Mouse (Mus musculus) stomach, embryonic 14.5 days (tissue): Measurements from ENCODE around the gene Bcl2l1. TPM values are rescaled to one million over a fixed set of nuclear protein-coding genes. Genes with fewer than 3 reads are reported as not detected.

ENCODE experiments used
- microRNA-seq: library from miRNA; unstranded; fragments of <30 nt; microRNA quantifications from one replicate; pipeline ENCODE4, GENCODE M21; 2016
- polyA plus RNA-seq: library from polyadenylated mRNA; unstranded; fragments of >200 nt; fragmentation: Nextera tagmentation; extraction: Ambion mirVana; gene quantifications from 2 replicates; pipeline ENCODE4 v1.2.1, GENCODE M21; 2014

Gene Bcl2l1
- polyA plus RNA-seq, 1 experiment from 2014 or later: 79.4 TPM

Small RNA genes lying within 50 kb of the gene (microRNA-seq; reads per million reads assigned to microRNA genes)
- not detected for gene Gm23802
- gene Mir5622: 1.0 reads per million

Other genes starting within 250 kb of the Bcl2l1 start
- not detected in 2 replicates for gene Defb45, start 232.3 kb downstream of the Bcl2l1 start, polyA plus RNA-seq
- not detected in 2 replicates for gene Defb36, start 227.4 kb downstream of the Bcl2l1 start, polyA plus RNA-seq
- gene Defb25, start 208.7 kb downstream of the Bcl2l1 start, polyA plus RNA-seq: 3.9 TPM in 1 of 2 replicates, not detected in the other
- 21.9 and 22.3 TPM in 2 replicates for gene Rem1, start 204.8 kb downstream of the Bcl2l1 start, polyA plus RNA-seq
- 120 and 122 TPM in 2 replicates for gene H13, start 162.3 kb downstream of the Bcl2l1 start, polyA plus RNA-seq
- gene Mcts2, start 144.7 kb downstream of the Bcl2l1 start, polyA plus RNA-seq: 26.5 and 30.1 TPM in 2 replicates
- 147 and 150 TPM in 2 replicates for gene Id1, start 95.5 kb downstream of the Bcl2l1 start, polyA plus RNA-seq
- 18.4 and 21.7 TPM in 2 replicates for gene Cox4i2, start 77.6 kb downstream of the Bcl2l1 start, polyA plus RNA-seq
- gene Tpx2, start 16.2 kb upstream of the Bcl2l1 start, polyA plus RNA-seq: 91.7 and 95.3 TPM in 2 replicates
- not detected in 2 replicates for gene Mylk2, start 79.6 kb upstream of the Bcl2l1 start, polyA plus RNA-seq
- gene Foxs1, start 101.5 kb upstream of the Bcl2l1 start, polyA plus RNA-seq: 2.7 and 3.3 TPM in 2 replicates
- gene Dusp15, start 120.0 kb upstream of the Bcl2l1 start, polyA plus RNA-seq: 0.13 and 0.39 TPM in 2 replicates
- 0.39 and 1.1 TPM in 2 replicates for gene Ttll9, start 130.8 kb upstream of the Bcl2l1 start, polyA plus RNA-seq
- 59.3 and 59.7 TPM in 2 replicates for gene Pdrg1, start 183.7 kb upstream of the Bcl2l1 start, polyA plus RNA-seq
- 0.13 TPM in 1 of 2 replicates, not detected in the other for gene Xkr7, start 200.1 kb upstream of the Bcl2l1 start, polyA plus RNA-seq
- gene Ccm2l, start 234.2 kb upstream of the Bcl2l1 start, polyA plus RNA-seq: 1.7 and 2.3 TPM in 2 replicates